Mouse (Mus musculus): ENCODE measurements around the gene Rbck1. TPM values are rescaled to one million over a fixed set of nuclear protein-coding genes. Genes with fewer than 3 reads are reported as not detected.
"Not testable (repeated sequence)": the region's sequence is repeated elsewhere in the genome, so short reads cannot be mapped to it uniquely, and the experiment has no call there.

Rbck1 gene
- polyA plus RNA-seq, 1 experiment from 2014 or later: 65.3 TPM

DNA sequence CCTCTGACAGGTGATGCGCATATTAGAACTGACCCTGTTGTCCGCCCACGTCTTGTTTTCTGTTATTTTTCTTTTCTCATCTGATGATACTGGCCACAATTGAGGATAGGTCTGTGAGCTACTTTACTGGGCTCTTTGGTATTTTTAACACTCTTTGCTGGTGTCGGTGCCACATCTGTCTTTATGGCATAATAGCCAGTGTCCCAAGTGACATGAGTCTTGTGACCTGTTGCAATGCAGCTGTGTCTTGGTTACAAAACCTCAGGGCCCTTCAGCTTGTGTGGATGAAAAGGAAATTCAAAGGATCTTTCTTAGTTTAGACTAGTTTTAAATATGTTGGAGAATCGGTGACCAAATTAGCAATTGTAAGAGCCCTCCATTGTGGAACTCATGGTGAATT lies 37.9 kb downstream of the Rbck1 start:
- Histone ChIP-seq H3K4me2 (peak overlapping the region; percentile 78), H3K9me3 (replicated peaks) (no peaks in the 10 kb centered on the region), H3K4me3 (peak overlapping the region; percentile 79), H3K9ac (peak overlapping the region; percentile 94), H3K36me3 (no peaks in the 10 kb centered on the region), H3K27me3 (replicated peaks) (no peaks in the 10 kb centered on the region), H3K27ac (ENCODE audit: poor library complexity, severe bottlenecking) (no peak overlapping the region), H3K4me1 (replicated peaks) (peaks cover 38% of the 10 kb centered on the region)
- 34% methylated on average over 5 of the region's 5 CpGs for WGBS
- no peak for ATAC-seq (ENCODE audit: insufficient number of reproducible peaks, low FRiP score)

DNA sequence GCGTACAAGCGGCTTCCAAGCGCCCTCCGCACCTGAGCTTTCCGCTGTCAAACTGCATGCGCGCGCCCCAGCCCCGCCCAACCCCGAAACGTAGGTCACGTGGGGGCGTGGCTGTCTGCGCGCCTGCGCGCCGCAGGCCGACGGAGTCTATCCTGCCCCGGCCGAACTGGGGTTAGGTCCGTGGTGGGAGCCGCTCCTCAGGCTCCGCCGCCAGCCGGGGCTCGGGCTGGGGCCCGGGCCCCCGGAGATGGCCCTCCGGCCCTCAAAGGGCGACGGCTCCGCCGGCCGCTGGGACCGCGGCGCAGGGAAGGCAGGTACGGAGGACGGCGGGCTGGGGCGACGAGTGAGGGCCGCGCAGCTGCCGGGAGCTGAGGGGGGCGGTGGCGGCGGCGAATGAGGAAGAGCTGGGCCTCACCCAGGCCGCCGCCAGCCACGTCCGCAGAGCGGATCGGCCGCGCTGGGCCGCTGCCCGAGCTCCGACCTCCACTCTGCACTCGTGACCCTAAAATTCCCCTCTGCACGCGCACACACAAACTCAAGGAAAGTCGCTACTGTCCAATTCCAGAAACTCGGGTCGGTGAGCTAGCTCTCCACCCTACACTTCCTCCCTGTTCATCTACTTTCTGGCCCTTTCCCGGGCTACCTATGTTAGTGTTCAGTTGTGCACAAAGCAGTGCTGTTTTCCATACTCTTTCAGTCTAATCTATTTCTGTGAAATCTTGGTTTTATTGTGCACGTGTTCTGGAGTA lies 38.6 kb downstream of the Rbck1 start, which contains the start of gene Tbc1d20:
Tbc1d20 (plus strand) TSS at position 102 of the 749 bp plus-strand sequence.
- Histone ChIP-seq H3K27me3 (replicated peaks) (no peaks in the 10 kb centered on the region), H3K9me3 (replicated peaks) (no peaks in the 10 kb centered on the region), H3K4me2 (peak within 1 kb of the TSS; percentile 78), H3K36me3 (no peaks in the 10 kb centered on the region), H3K9ac (peak within 1 kb of the TSS; percentile 94), H3K27ac (ENCODE audit: poor library complexity, severe bottlenecking) (peak within 1 kb of the TSS; percentile 83), H3K4me1 (replicated peaks) (peaks cover 40% of the 10 kb centered on the region), H3K4me3 (peak within 1 kb of the TSS; percentile 79)
- ATAC-seq (ENCODE audit: insufficient number of reproducible peaks, low FRiP score): peak; percentile 99
- WGBS: under 1% methylated on average over 69 of the region's 70 CpGs

DNA sequence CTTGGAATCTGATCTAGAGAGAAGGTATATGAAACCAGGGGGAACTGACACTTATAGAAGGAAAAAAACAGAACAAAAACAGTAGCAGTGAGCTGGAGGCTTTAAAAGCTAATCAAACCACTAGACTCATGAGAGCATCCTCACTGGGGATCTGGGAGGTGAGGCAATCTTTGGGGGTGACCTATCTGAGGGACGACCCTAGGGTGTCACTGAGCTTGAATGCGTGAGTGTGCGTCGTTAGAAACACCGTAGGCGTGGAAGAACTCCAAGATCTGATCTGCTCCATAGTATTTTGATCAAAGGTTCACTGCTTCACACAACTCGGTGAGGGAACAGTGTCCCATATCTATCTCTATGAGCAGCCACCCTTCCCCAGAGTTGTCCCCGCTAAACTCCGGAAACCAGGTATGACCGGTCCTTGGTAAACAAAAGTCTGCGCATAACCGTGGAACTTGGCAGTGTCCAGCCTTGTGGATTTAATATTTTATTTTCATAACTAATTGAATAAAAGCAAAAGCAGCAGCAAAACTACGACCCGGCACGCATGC lies 39.2 kb downstream of the Rbck1 start:
- under 1% methylated on average over 15 of the region's 15 CpGs for WGBS
- Histone ChIP-seq H3K4me3 (peak overlapping the region; percentile 79), H3K27me3 (replicated peaks) (no peaks in the 10 kb centered on the region), H3K9me3 (replicated peaks) (no peaks in the 10 kb centered on the region), H3K4me1 (replicated peaks) (peaks cover 38% of the 10 kb centered on the region), H3K4me2 (peak overlapping the region; percentile 78), H3K27ac (ENCODE audit: poor library complexity, severe bottlenecking) (no peak overlapping the region), H3K9ac (peak overlapping the region; percentile 66), H3K36me3 (0 out of 2 replicates have a peak, but pooled peaks cover 6% of the 10 kb centered on the region)
- peak; percentile 54 for ATAC-seq (ENCODE audit: insufficient number of reproducible peaks, low FRiP score)

DNA sequence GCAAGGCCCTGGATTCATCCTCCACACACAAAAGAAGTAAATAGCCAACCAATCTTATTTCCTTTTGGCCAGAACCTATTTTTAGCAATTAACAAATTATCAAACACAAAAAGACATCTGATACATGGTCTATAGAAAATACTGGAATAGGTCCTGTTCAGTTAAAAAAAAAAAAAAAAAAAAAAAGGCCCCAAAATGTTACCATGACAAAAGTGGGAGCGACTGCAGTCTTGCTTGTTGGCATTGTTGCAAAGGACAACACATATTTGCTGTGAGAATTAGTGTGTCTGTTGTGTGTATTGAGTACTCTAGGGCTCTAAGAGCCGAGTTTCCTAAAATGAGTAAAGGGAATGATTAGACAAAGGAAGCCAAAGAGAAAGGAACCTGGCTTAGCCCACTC lies 40.0 kb downstream of the Rbck1 start:
- H3K4me2 ChIP-seq: no peak overlapping the region
- no peak overlapping the region for H3K4me3 ChIP-seq
- no peaks in the 10 kb centered on the region for H3K27me3 ChIP-seq (replicated peaks)
- no peak overlapping the region for H3K9ac ChIP-seq
- H3K27ac ChIP-seq (ENCODE audit: poor library complexity, severe bottlenecking): no peak overlapping the region
- peaks cover 33% of the 10 kb centered on the region for H3K4me1 ChIP-seq (replicated peaks)
- WGBS: 61% methylated on average over 2 of the region's 2 CpGs
- peaks cover 10% of the 10 kb centered on the region for H3K36me3 ChIP-seq
- ATAC-seq (ENCODE audit: insufficient number of reproducible peaks, low FRiP score): no peak
- no peaks in the 10 kb centered on the region for H3K9me3 ChIP-seq (replicated peaks)

DNA sequence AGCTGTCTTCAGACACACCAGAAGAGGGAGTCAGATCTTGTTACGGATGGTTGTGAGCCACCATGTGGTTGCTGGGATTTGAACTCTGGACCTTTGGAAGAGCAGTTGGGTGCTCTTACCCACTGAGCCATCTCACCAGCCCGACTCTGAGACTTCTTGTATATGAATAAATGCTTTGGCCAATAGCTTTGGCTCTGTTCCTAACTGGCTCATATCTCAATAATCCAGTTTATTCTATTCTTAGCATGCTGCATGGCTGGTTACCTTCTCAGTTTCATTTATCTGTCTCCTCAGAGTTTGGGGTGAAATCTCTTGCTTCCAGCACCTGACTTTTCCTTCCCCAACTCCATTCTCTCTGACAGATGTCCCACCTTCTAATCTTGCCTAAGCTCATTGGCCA lies 42.8 kb downstream of the Rbck1 start:
- H3K36me3 ChIP-seq: peaks cover 31% of the 10 kb centered on the region
- H3K27me3 ChIP-seq (replicated peaks); H3K27ac ChIP-seq (ENCODE audit: poor library complexity, severe bottlenecking); ATAC-seq (ENCODE audit: insufficient number of reproducible peaks, low FRiP score); H3K9ac ChIP-seq; H3K4me3 ChIP-seq; H3K4me2 ChIP-seq; H3K9me3 ChIP-seq (replicated peaks): not testable (repeated sequence)
- peaks cover 13% of the 10 kb centered on the region for H3K4me1 ChIP-seq (replicated peaks)
- WGBS: 58% methylated on average over 2 of the region's 2 CpGs

DNA sequence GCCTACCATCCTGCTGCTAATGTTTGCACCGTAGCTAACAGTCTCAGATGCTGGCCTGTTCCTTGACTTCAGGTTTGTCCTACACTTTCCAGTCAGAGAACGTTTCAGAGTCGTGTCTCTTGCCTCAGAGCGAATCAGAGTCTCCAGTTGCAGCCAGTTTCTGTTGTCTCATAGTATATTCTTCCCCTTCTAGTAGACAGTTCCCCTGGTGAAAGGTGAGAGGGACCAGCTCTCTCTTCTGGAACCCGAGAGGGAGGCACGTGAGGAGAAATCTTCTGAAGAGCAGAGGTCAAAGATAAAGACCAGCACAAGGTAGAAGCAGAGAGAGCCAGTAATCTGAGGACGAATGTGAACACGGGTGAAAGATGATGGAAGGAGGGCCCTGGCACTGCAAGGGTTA lies 44.4 kb downstream of the Rbck1 start:
- 0 out of 2 replicates have a peak, but pooled peaks cover 10% of the 10 kb centered on the region for H3K4me1 ChIP-seq (replicated peaks)
- WGBS: 63% methylated on average over 8 of the region's 8 CpGs
- no peak overlapping the region for H3K4me2 ChIP-seq
- no peaks in the 10 kb centered on the region for H3K9me3 ChIP-seq (replicated peaks)
- no peak overlapping the region for H3K9ac ChIP-seq
- no peaks in the 10 kb centered on the region for H3K27me3 ChIP-seq (replicated peaks)
- peaks cover 46% of the 10 kb centered on the region for H3K36me3 ChIP-seq
- no peak for ATAC-seq (ENCODE audit: insufficient number of reproducible peaks, low FRiP score)
- H3K4me3 ChIP-seq: no peak overlapping the region
- H3K27ac ChIP-seq (ENCODE audit: poor library complexity, severe bottlenecking): no peak overlapping the region

DNA sequence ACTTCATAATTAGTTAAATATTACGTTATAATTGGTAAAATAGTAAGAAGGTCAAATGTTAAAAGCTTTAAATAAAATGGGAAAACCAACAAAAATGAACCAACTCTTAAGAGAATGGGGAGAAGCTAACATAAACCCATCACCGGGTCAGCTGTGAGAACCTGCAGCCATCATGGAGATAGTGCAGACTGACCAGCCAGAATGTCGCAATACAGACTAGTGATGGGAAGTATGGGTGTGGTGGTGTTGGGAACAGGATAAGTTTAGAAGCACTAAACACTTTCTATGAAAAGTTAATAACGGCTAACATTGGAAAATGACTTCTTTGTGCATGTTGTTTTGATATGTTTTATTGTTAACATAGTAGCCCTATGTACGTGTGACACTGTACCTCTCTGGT lies 44.9 kb downstream of the Rbck1 start:
- 0 out of 2 replicates have a peak, but pooled peaks cover 10% of the 10 kb centered on the region for H3K4me1 ChIP-seq (replicated peaks)
- no peaks in the 10 kb centered on the region for H3K27me3 ChIP-seq (replicated peaks)
- H3K9ac ChIP-seq: no peak overlapping the region
- WGBS: 89% methylated on average over 5 of the region's 5 CpGs
- no peaks in the 10 kb centered on the region for H3K9me3 ChIP-seq (replicated peaks)
- ATAC-seq (ENCODE audit: insufficient number of reproducible peaks, low FRiP score): no peak
- peaks cover 51% of the 10 kb centered on the region for H3K36me3 ChIP-seq
- H3K27ac ChIP-seq (ENCODE audit: poor library complexity, severe bottlenecking): no peak overlapping the region
- no peak overlapping the region for H3K4me2 ChIP-seq
- H3K4me3 ChIP-seq: no peak overlapping the region

DNA sequence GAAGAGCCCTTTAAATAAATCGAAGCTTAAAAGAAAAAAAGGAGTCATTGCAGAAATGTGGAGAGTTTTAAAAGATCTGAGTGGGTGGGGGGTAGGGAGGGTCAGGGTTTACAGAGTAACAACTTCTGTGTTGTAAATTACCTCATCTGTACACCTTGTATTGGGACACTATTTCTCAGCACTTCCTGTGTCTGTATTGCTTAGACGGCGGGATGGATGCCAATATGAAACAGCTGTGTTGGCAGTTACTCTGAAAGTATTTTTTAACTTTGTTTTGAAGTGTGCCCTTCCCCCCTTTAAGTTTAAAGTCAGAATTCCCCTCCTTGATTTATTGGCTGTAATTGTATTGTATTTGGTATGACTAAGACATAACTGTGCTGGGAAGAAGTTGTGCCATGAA lies 51.0 kb downstream of the Rbck1 start:
- H3K36me3 ChIP-seq: peaks cover 73% of the 10 kb centered on the region
- no peaks in the 10 kb centered on the region for H3K4me1 ChIP-seq (replicated peaks)
- no peak overlapping the region for H3K27ac ChIP-seq (ENCODE audit: poor library complexity, severe bottlenecking)
- H3K9ac ChIP-seq: no peak overlapping the region
- no peak for ATAC-seq (ENCODE audit: insufficient number of reproducible peaks, low FRiP score)
- H3K9me3 ChIP-seq (replicated peaks): no peaks in the 10 kb centered on the region
- H3K4me3 ChIP-seq: no peak overlapping the region
- H3K4me2 ChIP-seq: no peak overlapping the region
- WGBS: 88% methylated on average over 3 of the region's 3 CpGs
- H3K27me3 ChIP-seq (replicated peaks): no peaks in the 10 kb centered on the region

DNA sequence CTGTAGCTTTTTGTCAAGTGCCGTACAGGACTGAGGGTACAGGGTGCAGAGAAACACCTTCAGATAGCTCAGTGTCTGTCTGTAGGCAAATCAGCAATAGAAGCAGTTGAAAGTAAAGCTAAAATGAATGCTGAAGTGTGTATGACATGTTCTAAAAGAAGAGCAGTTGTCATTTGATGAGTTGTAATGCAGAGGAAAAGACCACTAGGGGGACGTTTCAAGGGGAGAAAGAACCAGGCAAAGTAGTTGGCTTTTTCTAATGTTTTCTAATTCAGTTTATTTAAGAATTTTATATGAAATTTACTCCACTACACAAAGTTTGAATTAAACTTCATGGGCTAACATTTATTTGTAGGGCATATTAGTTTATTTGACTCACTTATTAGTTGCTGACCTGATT lies 58.8 kb downstream of the Rbck1 start:
- Histone ChIP-seq H3K4me1 (replicated peaks) (no peaks in the 10 kb centered on the region), H3K9ac (no peak overlapping the region), H3K9me3 (replicated peaks) (no peaks in the 10 kb centered on the region), H3K4me2 (no peak overlapping the region), H3K27me3 (replicated peaks) (no peaks in the 10 kb centered on the region), H3K36me3 (peaks cover 77% of the 10 kb centered on the region), H3K27ac (ENCODE audit: poor library complexity, severe bottlenecking) (no peak overlapping the region), H3K4me3 (no peak overlapping the region)
- 73% methylated on average over 2 of the region's 2 CpGs for WGBS
- ATAC-seq (ENCODE audit: insufficient number of reproducible peaks, low FRiP score): no peak
